Mouse (Mus musculus): ENCODE results near the gene Snx21.
"Not testable (repeated sequence)": the region's sequence is repeated elsewhere in the genome, so short reads cannot be mapped to it uniquely, and the experiment has no call there.

Snx21 gene

DNA sequence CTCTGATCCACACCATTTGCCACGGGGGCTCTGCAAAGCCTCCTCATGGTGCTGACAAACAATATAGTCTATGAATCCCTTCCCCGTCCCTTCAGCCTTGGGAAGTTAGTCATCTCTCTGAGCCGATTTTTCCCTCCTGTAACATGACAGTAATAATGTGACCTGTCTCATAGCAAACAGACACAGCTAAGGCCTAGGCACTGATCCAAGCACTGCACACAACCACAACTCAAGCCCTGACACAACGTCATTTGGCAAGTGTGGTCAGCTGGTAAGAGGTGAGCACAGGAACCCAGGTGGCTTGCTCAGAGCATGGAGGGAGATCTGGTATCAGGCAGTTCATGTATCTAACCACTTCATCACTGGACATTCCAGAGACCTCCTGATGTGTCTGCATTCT, 10.2 kb downstream of the Snx21 start:
- no peak for DNase-seq

- DNase-seq = not testable (repeated sequence)
Observed at GRCm38 (mm10) chr2:164798554-164798953, 12.9 kb downstream of the Snx21 start.

DNA sequence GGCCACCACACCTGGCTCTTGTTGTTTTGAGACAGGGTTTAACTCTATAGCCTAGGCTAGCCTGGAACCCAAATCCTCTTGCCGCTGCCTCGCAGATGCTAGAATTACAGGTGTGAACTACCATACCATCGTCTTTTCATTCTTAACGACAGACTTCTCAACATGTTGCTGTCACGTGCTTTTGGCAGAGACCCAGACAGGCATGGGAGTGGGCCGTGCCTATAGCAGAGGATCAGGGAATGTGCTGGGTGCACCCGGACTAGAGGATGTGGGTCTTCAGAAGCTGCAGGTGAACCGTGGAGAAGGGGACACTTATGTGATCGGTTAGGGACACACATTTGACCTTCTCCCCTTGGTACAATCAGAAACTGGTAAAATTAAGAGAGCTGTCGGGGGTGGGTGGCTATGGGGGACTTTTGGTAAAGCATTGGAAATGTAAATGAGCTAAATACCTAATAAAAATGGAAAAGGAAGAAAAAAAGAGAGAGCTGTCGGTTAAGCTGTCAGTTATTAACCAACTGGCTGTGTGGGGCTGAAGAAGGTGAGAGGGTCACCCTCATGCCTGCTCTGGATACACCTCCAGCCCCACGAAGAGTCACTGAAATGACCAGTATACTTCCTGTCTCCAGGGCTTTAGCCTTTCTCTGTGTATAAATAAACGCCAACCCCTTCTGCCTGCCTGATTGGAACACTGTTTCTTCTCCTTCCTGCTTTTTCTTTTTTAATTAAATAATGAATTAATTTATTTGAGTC, 14.8 kb downstream of the Snx21 start:
- no peak for DNase-seq

DNA sequence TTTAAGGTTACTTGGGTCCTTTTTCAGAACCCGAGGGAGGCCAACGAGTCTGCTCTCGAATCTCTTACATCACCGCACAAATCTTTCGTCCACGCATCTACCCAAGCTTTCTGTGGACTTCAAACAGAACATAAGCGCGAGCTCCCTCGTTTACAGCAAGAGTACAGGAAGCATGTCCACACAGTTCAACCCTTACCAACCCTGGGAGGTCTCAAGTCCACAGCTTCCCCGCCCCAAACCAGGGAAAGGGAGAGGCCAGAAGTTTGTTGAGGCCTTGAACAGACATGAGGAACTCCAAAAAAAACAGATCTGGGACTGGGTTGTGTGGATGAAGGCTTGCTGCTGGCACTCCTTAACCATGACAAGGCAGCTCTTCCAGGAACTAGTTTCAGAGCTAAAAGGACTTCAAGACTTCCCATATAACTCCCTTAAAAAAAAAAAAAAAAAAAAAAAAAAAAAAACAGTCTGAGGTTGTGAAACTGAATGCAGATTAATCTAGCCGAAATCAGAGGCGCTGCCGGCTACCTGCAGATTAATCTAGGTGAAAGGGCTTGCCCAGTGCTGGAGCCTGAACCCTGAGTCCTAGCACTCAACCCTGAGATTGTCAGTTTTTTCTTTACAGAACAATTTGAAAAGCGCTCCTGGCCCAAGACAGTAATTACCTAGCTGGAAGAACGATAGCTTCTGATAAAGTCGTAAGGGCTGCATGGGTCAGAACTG, 17.7 kb downstream of the Snx21 start:
- DNase-seq = no peak

GRCm38 (mm10) chr2:164803921-164804313, 18.3 kb downstream of the Snx21 start:
- DNase-seq = no peak

- peak; percentile 98 for DNase-seq
Observed at GRCm38 (mm10) chr2:164804533-164805331, 19.1 kb downstream of the Snx21 start, which contains the start of the genes Acot8 and Zswim3. Gene Acot8 (minus strand): TSS chr2:164804882. Gene Zswim3 (plus strand): TSS chr2:164805098.

DNA sequence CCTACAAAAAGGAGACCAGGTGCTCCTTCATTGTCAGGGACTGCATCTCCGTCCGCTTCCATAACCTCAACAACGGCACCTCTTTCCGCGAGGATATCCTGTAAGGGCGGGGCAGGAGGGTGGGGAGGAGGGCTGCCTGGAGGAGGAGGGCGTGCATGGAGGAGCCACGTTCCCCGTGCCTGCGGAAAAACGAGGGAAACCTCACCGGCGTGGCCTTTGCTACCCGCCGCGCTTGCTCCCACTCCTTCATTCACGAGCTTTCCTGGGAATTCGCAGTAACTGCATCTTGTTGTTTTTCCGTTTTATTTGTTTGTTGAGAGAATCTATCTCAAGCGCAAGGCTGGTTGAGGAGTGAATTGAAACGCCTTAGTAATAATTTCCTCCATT, 19.7 kb downstream of the Snx21 start:
- DNase-seq = no peak

DNA sequence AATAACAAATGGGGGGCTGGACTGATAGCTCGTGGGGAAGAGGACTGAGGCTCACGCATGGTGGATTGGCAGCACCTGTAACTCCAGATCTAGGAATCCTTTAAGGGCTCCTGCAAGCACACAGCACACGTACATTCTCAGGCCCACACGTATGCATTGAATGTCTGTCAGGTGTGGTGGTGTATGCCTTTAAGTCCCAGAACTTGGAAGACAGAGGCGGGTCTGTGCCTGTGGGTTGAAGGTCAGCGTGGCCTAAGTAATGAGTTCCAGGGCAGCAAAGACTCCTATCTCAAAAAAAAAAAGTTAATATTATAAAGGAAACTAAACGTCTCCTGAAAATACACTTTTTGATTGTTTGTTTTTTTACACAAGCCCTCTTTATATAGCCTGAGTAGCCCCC, 21.0 kb downstream of the Snx21 start:
- no peak for DNase-seq

DNA sequence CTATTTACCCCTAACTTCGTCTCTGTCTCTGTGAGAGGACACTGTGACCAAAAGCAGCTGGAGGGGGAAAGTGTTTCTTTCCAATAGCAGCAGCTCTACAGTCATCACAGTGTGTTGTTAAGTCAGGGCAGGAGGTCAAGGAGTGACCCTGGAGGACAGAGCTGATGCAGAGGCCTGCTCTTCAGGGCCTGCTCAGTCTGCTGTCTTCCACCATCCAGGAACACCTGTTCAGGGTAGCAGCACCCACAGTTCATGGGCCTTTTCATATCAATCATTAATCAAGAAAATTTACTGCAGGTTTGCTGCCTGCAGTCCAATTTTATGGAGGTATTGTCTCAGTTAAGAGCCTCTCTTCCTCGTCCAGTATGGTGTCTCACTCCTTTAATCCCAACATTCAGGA, 27.9 kb downstream of the Snx21 start:
- no peak for DNase-seq

- no peak for DNase-seq
Observed at GRCm38 (mm10) chr2:164815348-164815747, 29.7 kb downstream of the Snx21 start.

DNA sequence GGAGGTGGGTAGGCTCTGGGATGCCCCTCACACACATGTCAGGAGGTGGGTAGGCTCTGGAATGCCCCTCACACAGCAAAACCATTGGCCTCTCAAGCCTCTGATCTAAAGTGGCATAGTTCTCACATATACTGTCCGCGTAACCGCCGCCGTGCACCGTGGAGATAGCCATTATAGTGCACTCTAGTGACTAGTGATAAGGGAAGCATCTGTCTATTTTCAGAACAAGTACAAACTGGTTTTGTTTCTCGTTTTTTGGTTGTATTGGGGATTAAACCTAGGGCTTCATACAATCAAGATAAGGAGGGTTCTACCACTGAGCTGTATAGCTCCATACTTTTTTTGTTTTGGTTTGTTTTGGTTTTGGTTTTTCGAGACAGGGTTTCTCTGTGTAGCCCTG, 30.2 kb downstream of the Snx21 start:
- DNase-seq = no peak

DNA sequence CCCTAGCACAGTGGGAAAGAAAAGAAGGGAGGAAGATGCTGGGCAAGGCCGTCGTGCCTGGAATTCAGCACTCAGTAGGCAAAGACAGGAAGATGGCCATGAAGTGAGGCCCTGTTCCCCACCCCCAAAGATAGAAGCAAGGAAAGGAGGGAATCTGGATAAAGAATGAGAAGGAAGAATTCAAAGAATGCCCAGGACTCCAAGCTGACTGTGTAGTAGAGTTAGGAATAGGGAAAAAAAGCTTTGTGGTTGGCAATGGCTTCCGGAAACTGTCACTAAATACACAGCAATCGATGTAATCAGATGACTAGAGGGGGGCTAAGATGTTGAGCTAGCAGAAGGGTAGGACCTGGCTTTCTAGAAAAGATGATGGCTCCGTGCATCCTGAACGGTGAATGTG, 31.6 kb downstream of the Snx21 start:
- no peak for DNase-seq

DNA sequence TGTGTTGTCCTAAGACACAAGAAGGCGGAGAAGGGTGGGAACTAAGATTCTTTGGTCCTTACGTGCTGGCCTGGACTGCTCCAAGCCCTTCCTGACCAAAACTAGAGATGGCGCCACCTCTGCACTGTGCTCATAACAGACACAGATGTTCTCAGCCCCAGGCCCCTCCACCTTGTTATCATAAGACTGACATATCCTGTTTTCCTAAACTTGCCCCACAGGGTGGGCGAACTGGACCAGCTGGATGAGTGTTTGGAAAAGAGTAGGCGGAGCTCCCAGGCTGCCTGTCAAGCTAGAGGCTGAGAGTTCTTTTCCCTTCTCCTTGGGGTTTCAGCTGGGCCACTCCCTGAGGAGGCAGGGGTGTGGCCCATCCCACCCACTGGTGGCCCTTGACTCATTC, 32.1 kb downstream of the Snx21 start:
- no peak for DNase-seq

DNA sequence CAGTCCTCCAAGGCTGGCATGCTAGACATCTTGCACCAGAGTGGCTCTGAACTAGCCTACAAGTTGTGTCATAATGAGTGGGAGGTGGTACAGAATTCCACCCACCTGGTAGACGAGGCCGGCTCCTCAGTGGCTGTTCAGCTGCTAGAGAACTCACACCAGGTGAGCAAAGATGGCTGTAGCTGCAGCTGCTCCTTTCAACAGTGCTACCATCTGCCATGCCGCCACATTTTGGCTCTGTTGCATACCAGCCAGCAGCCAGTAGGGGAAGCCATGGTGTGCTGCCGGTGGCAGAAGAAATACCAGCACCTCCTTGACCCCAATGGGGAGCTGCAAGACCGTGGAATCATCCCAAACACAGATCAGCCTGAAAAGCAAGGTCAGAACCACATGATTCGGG, 35.4 kb downstream of the Snx21 start:
- DNase-seq = no peak

- DNase-seq = peak; percentile 100
Observed at GRCm38 (mm10) chr2:164822636-164823165, 37.1 kb downstream of the Snx21 start, which contains the start of gene Zswim1. Gene Zswim1 (plus strand): TSS chr2:164822686.

GRCm38 (mm10) chr2:164823181-164823585, 37.6 kb downstream of the Snx21 start:
- DNase-seq = no peak

DNA sequence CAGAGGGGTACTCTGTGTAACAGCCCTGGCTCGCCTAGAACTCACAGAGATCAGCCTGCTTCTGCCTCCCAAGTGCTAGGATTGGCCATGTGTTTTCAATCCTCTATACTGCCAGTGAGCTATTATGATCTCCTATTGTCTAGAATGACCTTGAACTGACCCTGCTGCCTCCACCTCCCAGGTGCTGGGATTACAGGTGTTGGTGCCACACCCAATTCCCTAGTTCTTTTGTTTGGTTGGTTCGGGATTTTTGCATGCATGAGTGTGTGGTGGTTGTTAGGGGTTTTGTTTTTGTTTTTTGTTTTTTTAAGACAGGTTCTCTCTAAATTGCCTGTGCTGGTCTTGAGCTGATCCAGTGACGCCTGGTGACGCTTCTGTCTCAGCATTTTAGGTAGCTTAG, 38.3 kb downstream of the Snx21 start:
- DNase-seq = no peak

- no peak for DNase-seq
Observed at GRCm38 (mm10) chr2:164825521-164825920, 39.9 kb downstream of the Snx21 start.

DNA sequence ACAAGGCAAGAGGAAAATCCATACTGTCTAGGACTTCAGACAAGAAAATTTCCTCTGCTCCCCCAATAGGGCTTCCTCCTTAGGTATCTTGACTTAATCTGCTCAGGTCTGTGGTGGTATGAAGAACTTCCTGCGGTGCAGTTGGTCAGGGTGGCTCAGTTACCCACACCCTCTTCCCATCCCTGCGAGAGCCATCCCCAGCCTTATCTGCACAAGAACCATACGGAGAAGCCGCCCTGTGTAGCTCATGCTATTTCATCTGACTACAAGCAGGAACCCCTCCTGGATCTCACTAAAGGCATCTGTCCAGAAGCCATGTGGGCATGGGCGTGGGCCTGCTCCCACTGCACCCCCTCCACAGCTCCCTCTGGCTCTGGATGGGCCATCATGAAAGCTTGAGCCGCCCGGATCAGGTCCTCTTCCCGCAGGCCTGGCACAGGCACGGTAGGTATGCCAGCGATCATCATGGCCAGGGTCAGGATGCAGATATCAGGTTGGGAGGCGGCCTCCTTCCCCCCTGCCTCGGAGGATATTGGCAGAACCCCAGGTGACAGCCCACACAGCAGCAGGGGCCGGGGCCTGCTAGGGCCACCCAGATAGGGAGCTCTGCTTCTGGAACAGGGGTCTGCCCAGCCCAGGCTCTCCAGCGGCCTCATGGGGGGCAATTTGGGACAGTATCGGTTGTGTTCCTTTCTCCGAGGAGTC, 41.7 kb downstream of the Snx21 start:
- no peak for DNase-seq

DNA sequence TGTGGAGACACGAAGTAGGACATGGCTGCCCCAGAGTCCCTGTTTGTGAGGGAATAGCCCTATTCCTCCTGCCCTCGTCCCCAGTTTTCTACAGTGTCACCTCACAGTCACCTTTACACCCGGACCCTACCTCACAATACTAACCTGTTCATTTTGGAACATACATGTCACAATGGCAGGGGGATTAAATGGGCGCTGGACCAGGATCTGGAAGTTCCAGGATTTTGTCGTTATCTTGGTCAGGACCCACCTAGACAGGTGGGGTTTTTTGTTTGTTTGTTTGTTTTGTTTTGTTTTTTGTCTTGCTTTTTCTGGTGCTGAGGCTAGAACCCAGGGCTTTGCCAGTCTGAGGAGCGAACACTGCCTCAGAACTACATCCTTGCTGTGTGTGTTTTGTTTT, 42.8 kb downstream of the Snx21 start, which contains the start of gene Spata25:
Gene Spata25, minus strand, starts transcription at position 101 of the 400 bp plus-strand sequence.
- DNase-seq = no peak

- DNase-seq = no peak
Observed at GRCm38 (mm10) chr2:164829090-164829489, 43.5 kb downstream of the Snx21 start.

- no peak for DNase-seq
Observed at GRCm38 (mm10) chr2:164831029-164831428, 45.4 kb downstream of the Snx21 start.

Measured in cerebellum, adult 11 months (tissue).